Mouse (Mus musculus): Measurements from ENCODE around the gene Clk4. TPM values are rescaled to one million over a fixed set of nuclear protein-coding genes. Genes with fewer than 3 reads are reported as not detected.

Gene Clk4
- total RNA-seq (2014; fragmentation: Nextera tagmentation): 121 and 140 TPM in 2 replicates
- total RNA-seq (2017): 209 and 228 TPM in 2 replicates

DNA sequence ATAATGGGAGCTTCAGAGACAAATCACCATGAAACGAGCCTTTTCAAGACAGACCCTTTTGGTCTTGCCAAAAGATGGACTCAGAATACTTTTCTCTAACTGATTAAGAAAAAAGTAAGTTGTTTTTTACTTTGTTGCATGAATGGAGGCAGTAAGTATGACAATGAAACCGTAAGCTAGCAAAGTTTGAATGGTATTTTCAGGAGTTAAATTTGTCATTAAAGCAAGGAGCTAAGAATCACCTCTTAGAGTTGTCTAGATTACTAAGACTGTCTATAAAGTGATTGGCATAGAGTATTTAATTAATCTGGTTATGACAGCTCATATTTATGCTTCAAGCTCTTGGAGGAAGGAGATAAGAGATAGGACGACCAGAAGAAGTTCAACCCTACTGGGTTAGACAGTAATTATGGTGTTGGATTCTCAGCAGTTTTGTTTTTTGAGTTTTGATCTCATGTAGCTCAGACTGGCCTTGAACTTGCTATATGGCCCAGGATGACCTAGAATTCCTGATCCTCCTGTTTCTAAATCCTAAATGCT lies at the start of gene Clk4:
Gene Clk4 (plus strand): TSS at position 51 of the 540 bp plus-strand sequence.
- ATAC-seq (replicated peaks; ENCODE audit: poor library complexity, severe bottlenecking): no peak

GRCm38 (mm10) chr11:51214021-51214420 lies 47.5 kb upstream of the Clk4 start:
- no peak for ATAC-seq (replicated peaks; ENCODE audit: poor library complexity, severe bottlenecking)

GRCm38 (mm10) chr11:51219396-51219980 lies 42.0 kb upstream of the Clk4 start:
- ATAC-seq (replicated peaks; ENCODE audit: poor library complexity, severe bottlenecking): no peak

DNA sequence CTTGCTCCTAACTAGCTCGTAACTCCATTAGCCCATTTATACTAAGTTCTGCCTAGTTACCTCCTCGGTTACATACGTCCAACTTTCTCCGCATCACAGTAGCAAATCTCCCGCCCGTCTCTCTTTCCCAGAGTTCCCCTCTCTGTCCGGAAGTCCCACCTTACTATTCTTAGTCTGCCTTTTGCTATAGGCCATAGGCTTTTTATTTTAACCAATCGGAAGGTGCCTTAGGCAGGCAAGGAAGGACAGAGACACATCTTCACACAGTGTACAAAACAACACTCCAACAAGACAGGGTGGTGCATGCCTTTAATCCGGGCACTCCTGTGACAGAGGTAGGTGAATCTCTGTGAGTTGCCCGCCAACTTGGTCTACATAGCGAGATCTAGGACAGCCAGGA lies 41.2 kb upstream of the Clk4 start, which contains the start of gene Gm12569:
Gene Gm12569 (plus strand): TSS at position 166 of the 400 bp plus-strand sequence.
- no peak for ATAC-seq (replicated peaks; ENCODE audit: poor library complexity, severe bottlenecking)

GRCm38 (mm10) chr11:51227104-51227503 lies 34.4 kb upstream of the Clk4 start:
- no peak for ATAC-seq (replicated peaks; ENCODE audit: poor library complexity, severe bottlenecking)

DNA sequence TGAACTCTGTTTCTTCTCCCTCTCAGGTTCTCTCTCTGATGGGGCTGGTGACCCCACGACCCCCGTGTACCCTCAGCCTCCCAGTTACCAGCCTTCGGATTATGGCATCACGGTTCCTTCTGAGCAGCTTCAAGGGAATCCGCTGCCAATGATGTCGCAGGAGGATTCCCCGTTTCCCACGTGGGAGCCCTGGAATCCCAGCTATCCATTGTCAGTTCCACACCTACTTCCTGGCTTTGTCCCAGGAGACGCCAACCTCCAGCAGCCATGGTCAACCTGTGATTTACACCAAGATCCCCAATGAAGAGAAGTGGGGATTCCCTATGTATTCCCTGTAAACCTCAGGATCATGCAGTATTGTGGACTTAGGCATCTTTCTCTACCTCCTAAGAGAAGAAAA lies 26.9 kb upstream of the Clk4 start:
- ATAC-seq (replicated peaks; ENCODE audit: poor library complexity, severe bottlenecking): no peak

GRCm38 (mm10) chr11:51242897-51243296 lies 18.6 kb upstream of the Clk4 start:
- ATAC-seq (replicated peaks; ENCODE audit: poor library complexity, severe bottlenecking): no peak

DNA sequence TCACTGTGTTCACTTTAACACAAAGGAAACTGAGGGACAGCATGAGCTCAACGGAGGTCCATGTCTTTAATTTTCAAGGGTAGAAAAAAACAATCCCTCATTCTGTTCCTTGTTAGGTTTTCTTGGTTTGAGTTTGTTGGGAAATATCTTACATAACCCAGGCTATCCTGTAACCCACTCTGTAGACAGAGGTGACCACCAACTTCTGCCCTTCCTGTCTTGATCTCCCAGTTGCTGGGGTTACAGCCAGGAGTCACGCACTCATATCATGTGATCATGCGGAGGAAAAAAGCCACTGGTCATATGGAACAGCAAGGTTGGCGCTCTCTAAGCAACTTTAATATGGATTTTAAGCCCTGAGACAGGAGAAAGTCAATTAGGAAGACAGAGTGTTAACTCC lies 4.5 kb upstream of the Clk4 start:
- peak; percentile 93 for ATAC-seq (replicated peaks; ENCODE audit: poor library complexity, severe bottlenecking)

DNA sequence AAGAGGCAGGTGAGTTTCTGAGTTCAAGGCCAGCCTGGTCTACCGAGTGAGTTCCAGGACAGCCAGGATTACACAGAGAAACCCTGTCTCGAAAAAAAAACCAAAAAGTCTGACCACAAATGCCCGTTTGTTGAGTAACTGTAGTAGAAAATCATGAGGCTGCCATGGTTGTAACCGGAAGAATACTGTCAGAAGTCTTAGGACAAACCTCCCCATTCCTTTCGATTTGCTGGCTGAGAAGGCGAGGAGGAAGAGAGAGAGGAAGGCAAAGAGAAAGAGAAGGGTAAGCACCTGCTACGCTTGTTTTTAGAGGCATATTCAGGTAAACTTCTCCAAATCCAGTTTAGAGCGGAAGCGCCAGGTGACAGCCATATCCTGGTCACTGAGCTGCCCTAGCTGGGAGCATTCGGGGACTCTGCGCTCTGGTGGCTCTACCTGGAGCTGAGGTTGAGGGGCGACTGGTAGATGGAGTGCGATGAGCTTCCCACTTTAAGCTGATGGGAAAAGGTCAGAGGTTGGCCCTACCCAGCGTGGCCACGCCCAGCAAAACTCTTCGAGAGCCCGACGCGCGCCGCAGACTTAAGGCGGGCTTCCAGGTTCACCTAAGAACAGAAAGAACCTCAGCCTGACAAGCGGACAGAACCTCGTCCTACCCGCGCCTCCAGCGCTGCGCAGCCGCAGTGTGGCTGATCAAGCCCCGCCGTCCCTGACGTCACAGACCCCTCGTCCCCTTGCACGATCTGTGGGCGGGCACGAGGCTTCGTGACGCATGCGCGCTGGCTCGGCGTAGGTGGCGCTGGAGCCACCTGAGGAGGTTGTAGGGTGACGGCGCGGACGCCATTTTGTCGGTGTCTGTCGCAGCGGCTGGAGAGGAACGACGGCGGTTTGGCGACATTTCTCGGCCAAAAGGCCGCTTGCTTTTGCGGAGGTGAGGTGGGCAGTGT lies 1.1 kb downstream of the Clk4 start, which contains the start of gene BC049762:
Gene BC049762 (minus strand): TSS at position 705 of the 944 bp plus-strand sequence.
- peak; percentile 79 for ATAC-seq (replicated peaks; ENCODE audit: poor library complexity, severe bottlenecking)

- ATAC-seq (replicated peaks; ENCODE audit: poor library complexity, severe bottlenecking): no peak
Observed at GRCm38 (mm10) chr11:51263286-51263831, 1.8 kb downstream of the Clk4 start.

GRCm38 (mm10) chr11:51264352-51264751 lies 2.8 kb downstream of the Clk4 start:
- ATAC-seq (replicated peaks; ENCODE audit: poor library complexity, severe bottlenecking): peak; percentile 60

- no peak; the same call in 1 of the 2 replicates for ATAC-seq (replicated peaks; ENCODE audit: poor library complexity, severe bottlenecking)
Observed at GRCm38 (mm10) chr11:51265326-51265725, 3.8 kb downstream of the Clk4 start.

- ATAC-seq (replicated peaks; ENCODE audit: poor library complexity, severe bottlenecking): no peak
Observed at GRCm38 (mm10) chr11:51274418-51274817, 12.9 kb downstream of the Clk4 start.

GRCm38 (mm10) chr11:51289564-51290041 lies 28.1 kb downstream of the Clk4 start, which contains the start of gene Col23a1:
Col23a1 (plus strand) TSS chr11:51289920.
- peak; percentile 80 for ATAC-seq (replicated peaks; ENCODE audit: poor library complexity, severe bottlenecking)

DNA sequence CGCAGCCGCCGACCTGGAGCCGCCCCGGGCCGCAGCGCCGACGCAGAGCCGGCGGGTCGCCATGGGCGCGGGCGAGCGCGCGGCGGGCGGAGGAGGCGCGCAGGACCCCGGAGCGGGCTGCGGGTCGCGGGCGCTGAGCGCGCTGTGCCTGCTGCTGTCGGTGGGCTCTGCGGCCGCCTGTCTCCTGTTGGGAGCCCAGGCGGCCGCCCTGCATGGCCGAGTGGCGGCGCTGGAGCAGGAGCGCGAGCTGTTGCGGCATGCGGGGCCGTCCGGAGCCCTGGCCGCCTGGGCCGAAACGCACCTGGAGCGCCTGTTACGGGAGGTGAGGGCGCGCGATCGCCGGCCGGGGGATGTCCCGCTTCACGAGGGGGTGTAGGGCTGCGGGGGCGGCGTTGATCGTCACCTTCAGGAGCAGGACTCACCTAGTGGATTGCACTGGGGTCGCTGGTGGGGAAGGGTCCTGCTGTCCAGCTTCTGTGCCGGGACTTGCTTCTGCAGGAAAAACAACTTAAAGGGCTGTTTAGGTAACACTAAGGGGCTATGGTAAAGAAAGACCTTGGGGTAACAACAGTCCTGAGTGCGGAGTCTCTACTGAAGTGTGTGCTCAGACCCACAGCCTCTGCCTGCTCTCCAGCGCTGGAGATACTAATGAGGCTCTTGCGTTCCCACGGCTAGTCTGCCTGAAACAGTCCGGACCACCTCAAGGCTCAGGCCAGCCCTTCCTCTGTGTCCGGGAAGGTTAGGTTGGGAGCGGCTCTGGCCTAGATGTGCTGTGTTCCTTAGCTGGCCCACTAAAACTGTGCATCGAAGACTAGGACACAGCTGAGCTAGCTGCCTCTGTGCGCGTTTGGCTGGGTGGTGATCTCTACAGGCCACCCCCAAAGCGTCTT lies 28.8 kb downstream of the Clk4 start:
- ATAC-seq (replicated peaks; ENCODE audit: poor library complexity, severe bottlenecking): peak; percentile 17

- no peak for ATAC-seq (replicated peaks; ENCODE audit: poor library complexity, severe bottlenecking)
Observed at GRCm38 (mm10) chr11:51293956-51294530, 32.5 kb downstream of the Clk4 start.

- no peak for ATAC-seq (replicated peaks; ENCODE audit: poor library complexity, severe bottlenecking)
Observed at GRCm38 (mm10) chr11:51295742-51296141, 34.2 kb downstream of the Clk4 start.

DNA sequence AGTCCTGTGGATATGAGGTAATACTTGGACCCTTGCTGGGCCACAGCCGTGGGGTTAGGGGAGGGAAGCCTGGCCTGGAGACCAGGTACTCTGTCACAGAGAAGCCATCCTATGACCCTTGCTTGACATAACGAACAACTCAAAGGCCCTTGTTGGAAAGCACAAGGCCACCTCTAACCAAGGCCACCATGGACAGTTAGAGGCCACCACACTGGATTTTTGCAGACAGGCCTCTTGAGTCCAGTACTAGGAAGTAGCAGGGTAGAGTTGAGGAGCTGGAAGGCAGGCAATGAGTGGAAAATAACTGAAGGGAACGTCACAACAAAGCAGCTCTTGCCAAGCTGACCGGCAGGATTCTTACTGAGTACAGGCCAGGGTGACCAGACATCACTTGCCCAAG lies 37.2 kb downstream of the Clk4 start:
- no peak for ATAC-seq (replicated peaks; ENCODE audit: poor library complexity, severe bottlenecking)

DNA sequence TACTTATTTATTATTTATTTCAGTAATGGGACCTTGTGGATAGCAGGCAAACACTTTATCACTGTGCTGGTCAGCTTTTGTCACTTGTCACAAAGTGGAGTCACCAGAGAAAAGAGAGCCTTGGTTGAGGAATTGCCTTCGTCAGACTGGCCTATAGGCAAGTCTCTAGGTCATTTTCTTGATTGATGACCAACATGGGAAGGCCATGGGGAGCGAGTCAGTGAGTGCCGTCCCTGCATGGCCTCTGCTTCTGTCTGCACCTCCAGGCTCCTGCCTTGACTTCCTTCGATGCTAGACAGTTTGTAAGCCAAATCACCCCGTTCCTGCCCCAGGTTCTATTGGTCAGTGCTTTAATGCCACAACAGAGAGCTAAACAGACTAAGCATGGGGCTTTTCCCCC lies 40.9 kb downstream of the Clk4 start:
- no peak for ATAC-seq (replicated peaks; ENCODE audit: poor library complexity, severe bottlenecking)

All from granulocyte monocyte progenitor cell, adult 5-6 weeks (primary cell).